Mouse (Mus musculus) embryonic facial prominence, embryonic 15.5 days (tissue): ENCODE data around the gene Notch2. TPM values are rescaled to one million over a fixed set of nuclear protein-coding genes. Genes with fewer than 3 reads are reported as not detected.

Experiments used
- ATAC-seq: fragments of 200-750 bp; cut with Nextera tagmentation; 2 replicates; pipeline ENCODE4 v1.8.0; 2017; ENCODE audit warnings: low read depth, moderate TSS enrichment; ENCODE audit not compliant: insufficient number of reproducible peaks, low FRiP score, low TSS enrichment
- H3K27ac ChIP-seq: fragments of 300-500 bp; sonication (generic); replicated peaks from 2 replicates; pipeline ENCODE4 v1.5.1; 2015; ENCODE audit warnings: mild to moderate bottlenecking, inconsistent platforms
- H3K27me3 ChIP-seq: fragments of 300-500 bp; sonication (generic); 2 replicates; pipeline ENCODE4 v1.6.1; 2015; ENCODE audit warnings: inconsistent platforms
- H3K36me3 ChIP-seq: fragments of 300-500 bp; sonication (generic); 2 replicates; pipeline ENCODE4 v1.6.1; 2015; ENCODE audit warnings: mild to moderate bottlenecking, inconsistent platforms
- H3K4me1 ChIP-seq: fragments of 300-500 bp; sonication (generic); 2 replicates; pipeline ENCODE4 v1.6.1; 2015; ENCODE audit warnings: inconsistent platforms
- H3K4me2 ChIP-seq: fragments of 300-500 bp; sonication (generic); replicated peaks from 2 replicates; pipeline ENCODE4 v1.6.1; 2015; ENCODE audit warnings: mild to moderate bottlenecking, inconsistent platforms
- H3K4me3 ChIP-seq: fragments of 300-500 bp; sonication (generic); replicated peaks from 2 replicates; pipeline ENCODE4 v1.5.1; 2015; ENCODE audit warnings: mild to moderate bottlenecking, inconsistent platforms
- H3K9ac ChIP-seq: fragments of 300-500 bp; sonication (generic); 2 replicates; pipeline ENCODE4 v1.6.1; 2015; ENCODE audit warnings: inconsistent platforms
- H3K9me3 ChIP-seq: fragments of 300-500 bp; sonication (generic); replicated peaks from 2 replicates; pipeline ENCODE4 v1.6.1; 2016; ENCODE audit warnings: inconsistent platforms
- WGBS: fragments of 180-500 bp; shearing (Covaris S2); methylation state at CpG from one replicate; pipeline ENCODE4 v1.1.7; 2015; 5-methylcytosine and 5-hydroxymethylcytosine counted together
- polyA plus RNA-seq: library from polyadenylated mRNA; unstranded; fragments of >200 nt; fragmentation: Nextera tagmentation; extraction: Ambion mirVana; gene quantifications from 2 replicates; pipeline ENCODE4 v1.2.1, GENCODE M21; 2015

Gene Notch2
- polyA plus RNA-seq, 1 experiment from 2014 or later: 31.8 TPM

- Histone ChIP-seq H3K9ac (no peak overlapping the region), H3K27me3 (no peaks in the 10 kb centered on the region), H3K27ac (peak overlapping the region; percentile 93), H3K9me3 (no peaks in the 10 kb centered on the region), H3K4me3 (no peak overlapping the region), H3K4me1 (peaks cover 81% of the 10 kb centered on the region), H3K36me3 (no peaks in the 10 kb centered on the region), H3K4me2 (no peak overlapping the region)
- no peak for ATAC-seq
- WGBS: 63% methylated on average over 8 of the region's 8 CpGs
Observed at GRCm38 (mm10) chr3:98065004-98065403, 51.7 kb downstream of the Notch2 start.

- Histone ChIP-seq H3K27me3 (no peaks in the 10 kb centered on the region), H3K4me1 (peaks cover 73% of the 10 kb centered on the region), H3K27ac (no peak overlapping the region), H3K36me3 (peaks cover 8% of the 10 kb centered on the region), H3K4me2 (no peak overlapping the region), H3K9ac (no peak overlapping the region), H3K4me3 (no peak overlapping the region), H3K9me3 (no peaks in the 10 kb centered on the region)
- 61% methylated on average over 3 of the region's 3 CpGs for WGBS
- no peak for ATAC-seq
Observed at GRCm38 (mm10) chr3:98066434-98066833, 53.1 kb downstream of the Notch2 start.

GRCm38 (mm10) chr3:98067413-98067812 is 54.1 kb downstream of the Notch2 start:
- ATAC-seq: no peak
- 35% methylated on average over 3 of the region's 3 CpGs for whole genome bisulfite sequencing
- peaks cover 63% of the 10 kb centered on the region for H3K4me1 ChIP-seq

GRCm38 (mm10) chr3:98067852-98068491 is 54.6 kb downstream of the Notch2 start:
- no peak overlapping the region for H3K9ac ChIP-seq
- H3K4me3 ChIP-seq: no peak overlapping the region
- WGBS: 34% methylated on average over 12 of the region's 12 CpGs
- peak; percentile 79 for ATAC-seq
- peaks cover 63% of the 10 kb centered on the region for H3K4me1 ChIP-seq
- no peaks in the 10 kb centered on the region for H3K9me3 ChIP-seq
- no peak overlapping the region; the same call in 1 of the 2 replicates for H3K4me2 ChIP-seq
- peak overlapping the region; percentile 87 for H3K27ac ChIP-seq
- H3K36me3 ChIP-seq: peaks cover 19% of the 10 kb centered on the region
- no peaks in the 10 kb centered on the region for H3K27me3 ChIP-seq

More at GRCm38 (mm10) chr3:98067413-98067812, 54.1 kb downstream of the Notch2 start:
- peaks cover 14% of the 10 kb centered on the region for H3K36me3 ChIP-seq
- H3K27ac ChIP-seq: peak overlapping the region; percentile 87
- no peak overlapping the region for H3K9ac ChIP-seq
- no peak overlapping the region for H3K4me3 ChIP-seq
- H3K27me3 ChIP-seq: no peaks in the 10 kb centered on the region
- no peak overlapping the region; the same call in 1 of the 2 replicates for H3K4me2 ChIP-seq
- no peaks in the 10 kb centered on the region for H3K9me3 ChIP-seq

DNA sequence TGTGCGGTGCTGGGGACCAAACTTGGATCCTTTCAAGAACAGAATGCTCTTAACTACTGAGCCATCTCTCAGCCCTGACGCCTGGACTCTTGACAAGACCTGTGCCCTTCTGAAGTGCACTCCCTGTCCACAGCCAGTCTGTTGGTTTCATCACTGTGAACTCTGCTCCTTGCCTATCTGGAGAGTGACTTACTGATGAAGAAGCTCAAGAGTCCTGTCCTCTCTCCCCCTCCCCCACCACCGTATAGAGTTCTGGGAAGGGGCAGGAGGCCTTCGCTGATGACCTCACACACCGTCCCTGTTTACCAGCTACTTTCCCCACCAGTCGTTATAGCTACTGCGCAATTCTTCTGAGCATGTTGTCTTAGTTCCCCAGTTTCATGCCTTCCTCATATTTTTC is 55.8 kb downstream of the Notch2 start:
- 71% methylated on average over 7 of the region's 7 CpGs for WGBS
- no peak overlapping the region for H3K4me3 ChIP-seq
- no peaks in the 10 kb centered on the region for H3K9me3 ChIP-seq
- H3K27me3 ChIP-seq: no peaks in the 10 kb centered on the region
- ATAC-seq: no peak
- H3K9ac ChIP-seq: no peak overlapping the region
- H3K4me2 ChIP-seq: no peak overlapping the region
- H3K27ac ChIP-seq: peak overlapping the region; percentile 63; the same call in 1 of the 2 replicates
- peaks cover 30% of the 10 kb centered on the region for H3K36me3 ChIP-seq
- H3K4me1 ChIP-seq: peaks cover 56% of the 10 kb centered on the region

DNA sequence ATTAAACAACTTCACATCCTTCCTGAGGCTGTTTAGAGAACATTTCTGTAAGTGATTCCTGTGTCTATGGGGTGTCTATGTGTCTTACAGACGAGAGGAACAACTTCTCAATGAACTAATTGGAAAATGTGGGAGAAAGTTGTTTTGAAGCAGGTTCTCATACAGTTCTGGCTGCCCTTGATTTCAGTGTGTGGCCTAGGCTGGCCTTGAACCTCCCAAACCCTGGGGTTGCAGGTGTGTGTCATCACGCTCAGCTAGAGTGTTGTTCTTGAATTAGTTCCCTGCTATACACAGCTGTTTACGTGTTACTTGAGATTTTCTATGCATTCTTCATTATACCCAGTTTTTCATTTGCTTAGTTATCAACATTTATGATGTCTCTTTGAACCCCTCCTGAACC is 56.5 kb downstream of the Notch2 start:
- Histone ChIP-seq H3K4me2 (no peak overlapping the region), H3K4me1 (peaks cover 51% of the 10 kb centered on the region), H3K4me3 (no peak overlapping the region), H3K36me3 (peaks cover 33% of the 10 kb centered on the region), H3K9ac (no peak overlapping the region), H3K27me3 (no peaks in the 10 kb centered on the region), H3K9me3 (no peaks in the 10 kb centered on the region), H3K27ac (no peak overlapping the region)
- WGBS: 83% methylated on average over 3 of the region's 3 CpGs
- ATAC-seq: no peak

DNA sequence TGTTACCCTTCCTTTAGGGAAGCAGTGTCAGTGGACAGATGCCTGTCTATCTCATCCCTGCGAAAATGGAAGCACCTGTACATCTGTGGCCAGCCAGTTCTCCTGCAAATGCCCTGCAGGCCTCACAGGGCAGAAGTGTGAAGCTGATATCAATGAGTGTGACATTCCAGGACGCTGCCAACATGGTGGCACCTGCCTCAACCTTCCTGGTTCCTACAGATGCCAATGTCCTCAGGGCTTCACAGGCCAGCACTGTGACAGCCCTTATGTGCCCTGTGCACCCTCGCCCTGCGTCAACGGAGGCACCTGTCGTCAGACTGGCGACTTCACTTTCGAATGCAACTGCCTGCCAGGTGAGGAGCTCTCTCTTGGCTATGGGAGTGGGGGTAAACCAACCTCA is 59.2 kb downstream of the Notch2 start:
- Histone ChIP-seq H3K4me1 (peaks cover 29% of the 10 kb centered on the region), H3K9ac (no peak overlapping the region), H3K4me3 (no peak overlapping the region), H3K4me2 (no peak overlapping the region), H3K27ac (0 out of 2 replicates have a peak overlapping the region, but pooled peaks have one; percentile 7), H3K36me3 (peaks cover 50% of the 10 kb centered on the region), H3K9me3 (no peaks in the 10 kb centered on the region), H3K27me3 (no peaks in the 10 kb centered on the region)
- ATAC-seq: no peak
- WGBS: 90% methylated on average over 8 of the region's 8 CpGs

GRCm38 (mm10) chr3:98073545-98073944 is 60.2 kb downstream of the Notch2 start:
- H3K9ac ChIP-seq: no peak overlapping the region
- H3K4me2 ChIP-seq: no peak overlapping the region
- WGBS: 59% methylated on average over 4 of the region's 4 CpGs
- ATAC-seq: 0 out of 2 replicates have a peak, but pooled peaks have one; percentile 41
- H3K9me3 ChIP-seq: no peaks in the 10 kb centered on the region
- no peak overlapping the region for H3K4me3 ChIP-seq
- H3K36me3 ChIP-seq: peaks cover 58% of the 10 kb centered on the region
- 0 out of 2 replicates have a peak overlapping the region, but pooled peaks have one; percentile 55 for H3K27ac ChIP-seq
- H3K4me1 ChIP-seq: peaks cover 22% of the 10 kb centered on the region; the same call in 1 of the 2 replicates
- H3K27me3 ChIP-seq: no peaks in the 10 kb centered on the region

DNA sequence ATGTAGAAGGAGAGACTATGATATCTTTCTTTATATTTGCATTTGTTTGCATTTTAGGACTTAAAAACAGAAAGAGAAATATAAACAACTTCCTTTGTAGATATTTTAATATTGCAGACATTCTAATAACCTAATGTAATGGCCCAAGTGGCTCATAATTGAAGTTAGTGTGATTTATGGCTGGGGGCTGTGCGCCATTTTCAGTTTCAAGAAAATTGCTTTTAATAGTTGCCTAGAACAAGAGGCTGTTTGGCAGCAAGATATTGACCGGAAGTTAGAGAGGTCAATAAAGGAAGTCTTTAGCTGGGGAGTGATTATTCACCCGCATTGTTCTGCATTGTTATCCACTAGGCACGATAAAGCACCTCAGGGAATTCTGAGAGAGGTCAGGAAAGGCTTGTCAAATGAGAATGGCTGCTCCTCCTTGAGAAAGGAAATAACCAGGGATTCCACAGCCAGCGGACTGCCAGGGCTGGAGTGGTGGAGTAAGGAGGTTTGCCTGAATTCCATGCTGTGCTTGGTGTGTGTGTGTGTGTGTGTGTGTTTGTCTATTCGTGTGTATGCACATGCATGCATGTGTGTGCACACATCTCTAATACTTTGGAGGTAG is 61.4 kb downstream of the Notch2 start:
- no peak overlapping the region for H3K27ac ChIP-seq
- 61% methylated on average over 6 of the region's 6 CpGs for WGBS
- no peak for ATAC-seq
- no peak overlapping the region for H3K4me3 ChIP-seq
- H3K36me3 ChIP-seq: peaks cover 58% of the 10 kb centered on the region
- H3K27me3 ChIP-seq: no peaks in the 10 kb centered on the region
- no peak overlapping the region for H3K4me2 ChIP-seq
- no peaks in the 10 kb centered on the region for H3K9me3 ChIP-seq
- H3K9ac ChIP-seq: no peak overlapping the region
- H3K4me1 ChIP-seq: peaks cover 16% of the 10 kb centered on the region; the same call in 1 of the 2 replicates

DNA sequence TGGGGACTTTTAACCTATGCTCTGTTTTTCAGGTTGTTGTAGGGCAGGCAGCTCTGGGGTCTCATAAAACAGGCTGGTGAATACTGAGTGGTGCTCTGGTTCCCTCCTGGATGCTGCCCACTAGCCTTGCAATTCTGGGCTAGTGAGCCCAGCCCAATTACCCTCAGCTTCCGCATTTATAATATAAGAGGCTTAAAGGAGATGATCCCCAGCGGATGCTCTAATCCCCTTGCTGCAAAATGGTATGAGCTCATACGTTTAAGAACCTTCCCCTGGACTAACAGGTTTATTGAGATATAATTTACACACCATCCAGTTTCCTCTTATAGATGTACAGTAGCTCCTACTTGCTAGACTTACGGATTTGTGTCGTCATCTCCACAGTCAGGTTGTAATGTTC is 64.5 kb downstream of the Notch2 start:
- Histone ChIP-seq H3K27ac (no peak overlapping the region), H3K9ac (no peak overlapping the region), H3K4me3 (no peak overlapping the region), H3K4me2 (no peak overlapping the region), H3K27me3 (no peaks in the 10 kb centered on the region), H3K36me3 (peaks cover 46% of the 10 kb centered on the region), H3K4me1 (peaks cover 12% of the 10 kb centered on the region), H3K9me3 (no peaks in the 10 kb centered on the region)
- 75% methylated on average over 5 of the region's 5 CpGs for WGBS
- no peak for ATAC-seq

- Histone ChIP-seq H3K9ac (no peak overlapping the region), H3K27me3 (no peaks in the 10 kb centered on the region), H3K9me3 (no peaks in the 10 kb centered on the region), H3K27ac (no peak overlapping the region), H3K4me3 (no peak overlapping the region), H3K4me1 (peaks cover 10% of the 10 kb centered on the region), H3K36me3 (peaks cover 38% of the 10 kb centered on the region), H3K4me2 (no peak overlapping the region)
- 60% methylated on average over 1 of the region's 1 CpGs for WGBS
- ATAC-seq: no peak
Observed at GRCm38 (mm10) chr3:98078816-98079215, 65.5 kb downstream of the Notch2 start.
